Mouse (Mus musculus) hindbrain, postnatal 0 days (tissue): Measurements from ENCODE around the gene Ccdc28a. TPM values are rescaled to one million over a fixed set of nuclear protein-coding genes. Genes with fewer than 3 reads are reported as not detected.

ENCODE experiments used
- ATAC-seq: fragments of 200-750 bp; cut with Nextera tagmentation; 2 replicates; pipeline ENCODE4 v1.8.0; 2017; ENCODE audit warnings: mild to moderate bottlenecking, moderate TSS enrichment, moderate library complexity
- DNase-seq: peaks from one replicate; pipeline ENCODE4 v3.0.0-alpha.2; 2015; ENCODE audit warnings: low spot score
- H3K27ac ChIP-seq: fragments of 300-500 bp; sonication (generic); 2 replicates; pipeline ENCODE4 v1.5.1; 2014; ENCODE audit warnings: mild to moderate bottlenecking
- H3K27me3 ChIP-seq: fragments of 300-500 bp; sonication (generic); 2 replicates; pipeline ENCODE4 v1.6.1; 2014; ENCODE audit warnings: low read length, mixed read lengths; ENCODE audit not compliant: insufficient read depth
- H3K36me3 ChIP-seq: fragments of 300-500 bp; sonication (generic); 2 replicates; pipeline ENCODE4 v1.6.1; 2014; ENCODE audit warnings: low read length, mixed read lengths; ENCODE audit not compliant: insufficient read depth
- H3K4me1 ChIP-seq: fragments of 300-500 bp; sonication (generic); 2 replicates; pipeline ENCODE4 v1.6.1; 2014; ENCODE audit warnings: antibody characterized with exemption, low read length, mixed read lengths; ENCODE audit not compliant: insufficient read depth
- H3K4me2 ChIP-seq: fragments of 300-500 bp; sonication (generic); 2 replicates; pipeline ENCODE4 v1.6.1; 2014; ENCODE audit warnings: low read depth, mild to moderate bottlenecking, low read length, moderate library complexity, mixed read lengths
- H3K4me3 ChIP-seq: fragments of 300-500 bp; sonication (generic); 2 replicates; pipeline ENCODE4 v1.5.1; 2014; ENCODE audit warnings: low read length
- H3K9ac ChIP-seq: fragments of 300-500 bp; sonication (generic); replicated peaks from 2 replicates; pipeline ENCODE4 v1.6.1; 2014; ENCODE audit warnings: mild to moderate bottlenecking, low read length, moderate library complexity, mixed read lengths
- H3K9me3 ChIP-seq: fragments of 300-500 bp; sonication (generic); 2 replicates; pipeline ENCODE4 v1.6.1; 2016; ENCODE audit warnings: low read length, mixed read lengths
- CTCF ChIP-seq: IDR thresholded peaks from 2 replicates; pipeline ENCODE4 v1.5.1; 2016; ENCODE audit warnings: antibody characterized with exemption, control low read depth, low read depth
- WGBS: fragments of 180-500 bp; shearing (Covaris S2); extraction: QIAGEN DNeasy Blood & Tissue Kit; methylation state at CpG from one replicate; pipeline ENCODE4 v1.1.7; 2014; 5-methylcytosine and 5-hydroxymethylcytosine counted together
- polyA plus RNA-seq: library from polyadenylated mRNA; unstranded; fragments of >200 nt; fragmentation: Nextera tagmentation; extraction: Ambion mirVana; gene quantifications from 2 replicates; pipeline ENCODE4 v1.2.1, GENCODE M21; 2015
- total RNA-seq: library from RNA; depleted of rRNA; stranded (reverse); fragments of >200 nt; gene quantifications from 2 replicates; pipeline ENCODE4 v1.2.3, GENCODE M21; 2014

The Ccdc28a gene
- total and polyA plus RNA-seq, 2 experiments from 2014 or later, result 8.8 to 9.3 TPM

DNA sequence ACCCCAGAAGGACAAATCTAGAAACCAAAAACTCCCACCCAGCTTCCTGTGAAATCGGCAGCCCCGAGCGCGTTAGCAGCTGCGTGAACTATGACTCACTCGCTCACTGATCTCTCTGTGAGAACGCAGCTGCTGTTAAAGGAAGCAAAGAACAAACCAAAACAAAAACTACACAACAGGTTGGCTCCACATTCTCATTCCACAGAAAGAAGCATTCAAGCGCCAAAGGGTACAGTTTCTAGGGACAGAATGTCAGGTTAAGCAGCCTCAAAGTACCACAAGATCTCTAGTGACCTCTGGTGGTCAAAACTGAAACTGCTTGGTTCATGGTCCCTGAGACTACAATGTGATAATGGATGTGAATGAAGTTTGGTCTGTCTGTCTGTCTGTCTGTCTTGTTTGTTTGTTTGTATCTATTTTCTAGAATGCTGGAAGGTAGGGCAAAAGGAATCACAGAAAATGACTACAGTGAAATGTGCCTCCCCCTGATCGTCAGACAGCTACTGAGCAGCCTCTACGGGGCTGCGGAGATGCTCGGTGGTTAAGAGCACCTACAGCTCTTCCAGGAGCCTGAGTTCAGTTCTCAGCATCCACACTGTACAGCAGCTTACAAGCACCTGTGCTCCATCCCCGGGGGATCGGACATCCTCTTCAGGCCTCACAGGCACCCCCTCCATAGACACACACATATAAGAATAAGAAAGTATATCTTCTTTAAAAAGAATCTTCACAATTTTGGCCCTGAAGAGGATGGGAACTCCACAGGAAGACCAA lies 37.4 kb downstream of the Ccdc28a start:
- 59% methylated on average over 14 of the region's 14 CpGs for WGBS
- H3K4me3 ChIP-seq, result peak overlapping the region; percentile 21; the same call in 1 of the 2 replicates
- no peaks in the 10 kb centered on the region for H3K4me1 ChIP-seq
- no peak overlapping the region for H3K27ac ChIP-seq
- TF ChIP-seq CTCF, result peak; percentile 96
- ATAC-seq (peak; percentile 60; the same call in 1 of the 2 replicates), DNase-seq (peak; percentile 81)
- H3K9me3 ChIP-seq, result no peaks in the 10 kb centered on the region
- H3K36me3 ChIP-seq, result no peaks in the 10 kb centered on the region
- peak overlapping the region; percentile 50 for H3K4me2 ChIP-seq
- no peaks in the 10 kb centered on the region for H3K27me3 ChIP-seq
- H3K9ac ChIP-seq, result no peak overlapping the region

GRCm38 (mm10) chr10:18194737-18195141 lies 40.1 kb downstream of the Ccdc28a start:
- no peak overlapping the region for H3K4me3 ChIP-seq
- H3K4me1 ChIP-seq, result no peaks in the 10 kb centered on the region
- H3K27ac ChIP-seq, result no peak overlapping the region
- no peak for DNase-seq
- H3K36me3 ChIP-seq, result no peaks in the 10 kb centered on the region
- H3K4me2 ChIP-seq, result no peak overlapping the region
- TF ChIP-seq CTCF, result no peak
- 72% methylated on average over 14 of the region's 14 CpGs for WGBS
- no peak overlapping the region for H3K9ac ChIP-seq
- no peaks in the 10 kb centered on the region for H3K9me3 ChIP-seq
- no peaks in the 10 kb centered on the region for H3K27me3 ChIP-seq
- ATAC-seq, result no peak

DNA sequence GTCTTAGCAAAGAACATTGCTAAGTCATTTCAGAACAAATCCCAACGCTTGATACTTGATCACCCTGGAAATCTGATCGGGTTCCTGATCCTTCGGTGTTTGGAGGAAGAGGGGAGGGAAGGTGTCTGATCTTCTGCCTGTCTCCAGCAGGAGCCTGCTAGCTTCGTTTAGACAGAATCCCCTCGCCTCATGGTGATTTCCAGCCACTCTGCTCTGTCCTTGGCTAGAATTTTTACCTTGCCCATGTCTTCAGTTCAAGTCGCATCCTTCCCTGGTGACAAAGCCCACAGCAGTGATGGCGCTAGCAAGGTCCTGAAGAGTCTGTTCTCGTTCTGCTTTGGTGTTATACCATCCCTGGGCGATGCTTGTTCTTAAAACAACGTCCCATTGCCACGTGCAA lies 40.6 kb downstream of the Ccdc28a start:
- Histone ChIP-seq H3K9me3 (no peaks in the 10 kb centered on the region), H3K36me3 (no peaks in the 10 kb centered on the region), H3K4me2 (no peak overlapping the region), H3K27ac (no peak overlapping the region), H3K4me3 (no peak overlapping the region), H3K9ac (no peak overlapping the region), H3K4me1 (no peaks in the 10 kb centered on the region), H3K27me3 (no peaks in the 10 kb centered on the region)
- no peak for TF ChIP-seq CTCF
- DNase-seq (no peak), ATAC-seq (no peak)
- WGBS, result 86% methylated on average over 11 of the region's 11 CpGs

GRCm38 (mm10) chr10:18193221-18193620 lies 41.6 kb downstream of the Ccdc28a start:
- Histone ChIP-seq H3K9ac (no peak overlapping the region), H3K9me3 (no peaks in the 10 kb centered on the region), H3K36me3 (no peaks in the 10 kb centered on the region), H3K4me3 (no peak overlapping the region), H3K27ac (no peak overlapping the region), H3K27me3 (no peaks in the 10 kb centered on the region), H3K4me1 (no peaks in the 10 kb centered on the region), H3K4me2 (no peak overlapping the region)
- ATAC-seq (no peak), DNase-seq (no peak)
- TF ChIP-seq CTCF, result no peak
- 83% methylated on average over 11 of the region's 11 CpGs for WGBS

DNA sequence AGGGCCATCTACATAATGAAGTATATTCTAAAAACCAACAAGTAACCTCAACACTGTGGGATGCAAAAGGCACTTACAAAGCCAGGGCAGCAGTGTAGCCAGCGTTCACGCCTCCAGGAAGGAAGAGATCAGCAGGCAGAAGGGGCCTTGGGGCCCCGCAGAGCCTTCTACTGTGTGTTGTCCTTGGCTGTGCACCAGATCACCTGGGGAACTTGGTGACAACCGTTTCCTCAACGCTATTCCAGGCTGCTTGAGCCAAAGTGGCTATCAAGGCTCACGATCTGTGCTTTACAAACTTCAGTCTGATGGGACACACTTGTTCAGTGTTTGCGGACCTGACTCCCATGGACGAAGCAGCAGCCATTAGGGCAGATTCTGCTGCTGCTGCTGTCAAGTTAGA lies 43.1 kb downstream of the Ccdc28a start:
- H3K9ac ChIP-seq, result no peak overlapping the region
- DNase-seq (no peak), ATAC-seq (no peak)
- TF ChIP-seq CTCF, result no peak
- WGBS, result 51% methylated on average over 8 of the region's 8 CpGs
- no peaks in the 10 kb centered on the region for H3K9me3 ChIP-seq
- no peaks in the 10 kb centered on the region for H3K4me1 ChIP-seq
- no peak overlapping the region for H3K4me2 ChIP-seq
- H3K27me3 ChIP-seq, result no peaks in the 10 kb centered on the region
- no peaks in the 10 kb centered on the region for H3K36me3 ChIP-seq
- no peak overlapping the region for H3K27ac ChIP-seq
- no peak overlapping the region for H3K4me3 ChIP-seq

DNA sequence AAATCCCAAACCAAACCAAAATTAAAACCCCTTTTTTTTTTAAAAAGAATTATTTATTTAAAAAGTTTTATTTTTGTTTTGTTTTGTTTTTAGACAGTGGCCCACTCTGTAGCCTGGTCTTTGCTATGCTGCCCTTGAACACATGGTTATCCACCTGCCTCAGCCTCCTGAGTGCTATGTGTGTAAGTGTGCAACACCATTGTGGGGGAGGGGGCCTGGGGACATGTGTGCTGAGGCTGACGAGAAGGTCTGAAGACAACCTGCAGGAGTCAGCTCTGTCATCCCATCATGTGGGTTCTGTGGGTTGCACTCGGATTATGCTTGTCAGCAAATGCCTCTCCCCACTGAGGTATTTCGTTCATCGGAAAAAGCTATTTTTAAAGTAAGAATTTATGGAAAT lies 45.3 kb downstream of the Ccdc28a start:
- 82% methylated on average over 4 of the region's 4 CpGs for WGBS
- ATAC-seq, result no peak
- DNase-seq, result no peak
- H3K4me2 ChIP-seq, result no peak overlapping the region
- no peaks in the 10 kb centered on the region for H3K9me3 ChIP-seq
- H3K27ac ChIP-seq, result no peak overlapping the region
- no peaks in the 10 kb centered on the region for H3K36me3 ChIP-seq
- TF ChIP-seq CTCF, result no peak
- H3K4me3 ChIP-seq, result no peak overlapping the region
- no peak overlapping the region for H3K9ac ChIP-seq
- H3K4me1 ChIP-seq, result no peaks in the 10 kb centered on the region
- H3K27me3 ChIP-seq, result no peaks in the 10 kb centered on the region

DNA sequence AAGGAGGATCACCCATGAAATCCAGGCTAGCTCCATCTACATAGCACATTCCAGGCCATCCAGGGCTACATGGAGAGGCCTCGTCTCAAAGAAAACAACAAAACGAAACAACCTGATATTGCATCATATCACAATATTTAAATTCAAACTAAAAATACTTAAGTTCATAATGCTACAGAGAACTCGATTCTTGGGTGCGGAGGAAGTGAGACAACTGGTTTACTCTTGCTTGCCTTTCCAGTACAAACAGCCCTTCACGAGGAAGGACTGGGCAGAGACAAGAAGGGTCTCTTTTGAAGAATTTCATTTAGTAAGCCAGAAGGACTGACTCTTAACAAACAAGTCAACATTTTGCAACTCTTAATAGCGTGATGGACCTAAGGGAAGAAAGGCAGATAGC lies 46.2 kb downstream of the Ccdc28a start:
- ATAC-seq, result no peak
- no peak overlapping the region for H3K4me3 ChIP-seq
- WGBS, result 94% methylated on average over 6 of the region's 6 CpGs
- no peak overlapping the region for H3K9ac ChIP-seq
- no peaks in the 10 kb centered on the region for H3K36me3 ChIP-seq
- no peak for DNase-seq
- H3K4me2 ChIP-seq, result no peak overlapping the region
- H3K27ac ChIP-seq, result no peak overlapping the region
- no peaks in the 10 kb centered on the region for H3K27me3 ChIP-seq
- no peaks in the 10 kb centered on the region for H3K4me1 ChIP-seq
- no peak for TF ChIP-seq CTCF
- H3K9me3 ChIP-seq, result no peaks in the 10 kb centered on the region
